Mouse (Mus musculus): ENCODE results near the gene Vmn1r192. TPM values are rescaled to one million over a fixed set of nuclear protein-coding genes. Genes with fewer than 3 reads are reported as not detected.

Gene Vmn1r192
- polyA plus RNA-seq (2014; fragmentation: Illumina TruSeq; extraction: RNeasy Lipid Tissue Mini Kit (QIAGEN cat#74804); ENCODE audit: low read depth, low replicate concordance), result not detected

GRCm38 (mm10) chr13:22191041-22191440 is at the start of gene Vmn1r192:
TSS of gene Vmn1r192 (minus strand) at chr13:22191141.

GRCm38 (mm10) chr13:22223060-22223459 is 32.1 kb upstream of the Vmn1r192 start, which contains the start of gene Vmn1r193:
TSS of gene Vmn1r193 (minus strand) at chr13:22223160.

GRCm38 (mm10) chr13:22183869-22184268 is 7.1 kb downstream of the Vmn1r192 start, which contains the start of gene Vmn1r191:
TSS of gene Vmn1r191 (minus strand) at chr13:22183969.

Other genes starting within 250 kb of the Vmn1r192 start
- gene Zfp184, start 246.0 kb downstream of the Vmn1r192 start, polyA plus RNA-seq (2014; fragmentation: Illumina TruSeq; extraction: RNeasy Lipid Tissue Mini Kit (QIAGEN cat#74804); ENCODE audit: low read depth, low replicate concordance), result 2.9 TPM
- gene Pom121l2, start 209.9 kb downstream of the Vmn1r192 start, polyA plus RNA-seq (2014; fragmentation: Illumina TruSeq; extraction: RNeasy Lipid Tissue Mini Kit (QIAGEN cat#74804); ENCODE audit: low read depth, low replicate concordance), result not detected
- gene Prss16, start 181.4 kb downstream of the Vmn1r192 start, polyA plus RNA-seq (2014; fragmentation: Illumina TruSeq; extraction: RNeasy Lipid Tissue Mini Kit (QIAGEN cat#74804); ENCODE audit: low read depth, low replicate concordance), result 0.35 TPM
- not detected for gene Hist1h2ah, start 155.6 kb downstream of the Vmn1r192 start, polyA plus RNA-seq (2014; fragmentation: Illumina TruSeq; extraction: RNeasy Lipid Tissue Mini Kit (QIAGEN cat#74804); ENCODE audit: low read depth, low replicate concordance)
- not detected for gene Hist1h2bk, start 155.3 kb downstream of the Vmn1r192 start, polyA plus RNA-seq (2014; fragmentation: Illumina TruSeq; extraction: RNeasy Lipid Tissue Mini Kit (QIAGEN cat#74804); ENCODE audit: low read depth, low replicate concordance)
- gene Hist1h4i, start 149.8 kb downstream of the Vmn1r192 start, polyA plus RNA-seq (2014; fragmentation: Illumina TruSeq; extraction: RNeasy Lipid Tissue Mini Kit (QIAGEN cat#74804); ENCODE audit: low read depth, low replicate concordance), result 7.8 TPM
- not detected for gene Hist1h2ag, start 148.2 kb downstream of the Vmn1r192 start, polyA plus RNA-seq (2014; fragmentation: Illumina TruSeq; extraction: RNeasy Lipid Tissue Mini Kit (QIAGEN cat#74804); ENCODE audit: low read depth, low replicate concordance)
- not detected for gene Hist1h2bj, start 147.9 kb downstream of the Vmn1r192 start, polyA plus RNA-seq (2014; fragmentation: Illumina TruSeq; extraction: RNeasy Lipid Tissue Mini Kit (QIAGEN cat#74804); ENCODE audit: low read depth, low replicate concordance)
- not detected for gene Vmn1r188, start 106.7 kb downstream of the Vmn1r192 start, polyA plus RNA-seq (2014; fragmentation: Illumina TruSeq; extraction: RNeasy Lipid Tissue Mini Kit (QIAGEN cat#74804); ENCODE audit: low read depth, low replicate concordance)
- gene Vmn1r189, start 85.3 kb downstream of the Vmn1r192 start, polyA plus RNA-seq (2014; fragmentation: Illumina TruSeq; extraction: RNeasy Lipid Tissue Mini Kit (QIAGEN cat#74804); ENCODE audit: low read depth, low replicate concordance), result not detected
- gene Vmn1r191, start 7.2 kb downstream of the Vmn1r192 start, polyA plus RNA-seq (2014; fragmentation: Illumina TruSeq; extraction: RNeasy Lipid Tissue Mini Kit (QIAGEN cat#74804); ENCODE audit: low read depth, low replicate concordance), result not detected
- not detected for gene Vmn1r193, start 32.0 kb upstream of the Vmn1r192 start, polyA plus RNA-seq (2014; fragmentation: Illumina TruSeq; extraction: RNeasy Lipid Tissue Mini Kit (QIAGEN cat#74804); ENCODE audit: low read depth, low replicate concordance)
- gene Vmn1r194, start 53.1 kb upstream of the Vmn1r192 start, polyA plus RNA-seq (2014; fragmentation: Illumina TruSeq; extraction: RNeasy Lipid Tissue Mini Kit (QIAGEN cat#74804); ENCODE audit: low read depth, low replicate concordance), result not detected
- not detected for gene Vmn1r195, start 79.4 kb upstream of the Vmn1r192 start, polyA plus RNA-seq (2014; fragmentation: Illumina TruSeq; extraction: RNeasy Lipid Tissue Mini Kit (QIAGEN cat#74804); ENCODE audit: low read depth, low replicate concordance)
- not detected for gene Vmn1r196, start 98.8 kb upstream of the Vmn1r192 start, polyA plus RNA-seq (2014; fragmentation: Illumina TruSeq; extraction: RNeasy Lipid Tissue Mini Kit (QIAGEN cat#74804); ENCODE audit: low read depth, low replicate concordance)
- gene Vmn1r197, start 133.4 kb upstream of the Vmn1r192 start, polyA plus RNA-seq (2014; fragmentation: Illumina TruSeq; extraction: RNeasy Lipid Tissue Mini Kit (QIAGEN cat#74804); ENCODE audit: low read depth, low replicate concordance), result not detected
- gene Vmn1r198, start 159.2 kb upstream of the Vmn1r192 start, polyA plus RNA-seq (2014; fragmentation: Illumina TruSeq; extraction: RNeasy Lipid Tissue Mini Kit (QIAGEN cat#74804); ENCODE audit: low read depth, low replicate concordance), result not detected
- gene Vmn1r199, start 188.7 kb upstream of the Vmn1r192 start, polyA plus RNA-seq (2014; fragmentation: Illumina TruSeq; extraction: RNeasy Lipid Tissue Mini Kit (QIAGEN cat#74804); ENCODE audit: low read depth, low replicate concordance), result not detected
- gene Vmn1r200, start 199.2 kb upstream of the Vmn1r192 start, polyA plus RNA-seq (2014; fragmentation: Illumina TruSeq; extraction: RNeasy Lipid Tissue Mini Kit (QIAGEN cat#74804); ENCODE audit: low read depth, low replicate concordance), result not detected

All from adrenal gland, adult 10 weeks (tissue).